Mouse (Mus musculus) liver, adult 2 months (tissue): ENCODE measurements at regions not wholly inside any gene's neighbourhood (a gene's known extent, or its start where the extent isn't known, plus 50 kb on each side); places are given as distances from the start of the nearest gene placed in this dataset.

Experiments used
- CTCF ChIP-seq: fragments of 200-500 bp; IDR thresholded peaks from 2 replicates; pipeline ENCODE4 v1.5.1; 2011; ENCODE audit warnings: low read depth, low read length, control low read depth
- POLR2A ChIP-seq: fragments of 200-500 bp; IDR thresholded peaks from 2 replicates; pipeline ENCODE4 v1.6.1; 2011; ENCODE audit warnings: low read length, control low read depth; ENCODE audit not compliant: insufficient read depth; ENCODE audit errors: extremely low read depth

GRCm38 (mm10) chr11:84597572-84598295 is 72.4 kb upstream of the Lhx1 start:
- TF ChIP-seq CTCF (no peak), POLR2A (no peak)
